Mouse (Mus musculus): Measurements from ENCODE around the gene Gm8871.
"Not testable (repeated sequence)": the region's sequence is repeated elsewhere in the genome, so short reads cannot be mapped to it uniquely, and the experiment has no call there.

Gm8871 gene

GRCm38 (mm10) chr5:10947505-10947904, at the start of gene Gm8871, which contains the start of gene Gm8857:
Gm8871 (plus strand) TSS chr5:10947805.
Gm8857 (plus strand) TSS chr5:10947807.
- TF ChIP-seq GATA4 (IDR thresholded peaks at IDR 0.05; ENCODE audit: insufficient replicate concordance, low read length): not testable (repeated sequence)
